In the genomic region with DNA sequence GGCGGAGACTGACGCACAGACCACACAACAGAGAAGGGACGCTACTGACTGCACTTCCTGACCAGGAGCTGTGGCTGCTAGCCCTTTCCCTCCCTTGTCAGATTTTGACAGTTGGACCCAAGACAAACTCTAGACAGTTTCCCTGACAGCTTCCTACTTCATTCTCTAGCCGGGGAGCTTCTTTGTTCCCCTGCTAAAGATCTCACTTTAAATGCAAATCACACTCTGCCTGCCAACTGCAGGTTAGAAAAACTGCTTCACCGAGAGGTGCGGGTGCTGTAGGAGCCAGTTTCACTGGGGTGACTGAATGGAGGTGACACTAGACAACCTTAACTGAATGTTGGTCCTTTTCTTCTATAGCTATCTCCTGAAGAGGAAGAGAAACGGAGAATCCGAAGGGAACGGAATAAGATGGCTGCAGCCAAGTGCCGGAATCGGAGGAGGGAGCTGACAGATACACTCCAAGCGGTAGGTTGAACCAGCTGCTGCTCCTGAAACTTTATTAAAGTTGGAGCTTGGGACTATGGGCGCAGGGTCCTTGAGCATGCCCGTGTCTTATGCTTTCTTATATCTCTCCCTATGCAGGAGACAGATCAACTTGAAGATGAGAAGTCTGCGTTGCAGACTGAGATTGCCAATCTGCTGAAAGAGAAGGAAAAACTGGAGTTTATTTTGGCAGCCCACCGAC, we compare ENCODE assay signal across 7 mouse cellular contexts. TPM values are rescaled to one million over a fixed set of nuclear protein-coding genes. Genes with fewer than 3 reads are reported as not detected.
A peak's percentile ranks its signal among the peaks of the same experiment; 100 is the strongest.
DNase-seq lines count a peak whose midpoint lies in the region; ATAC-seq lines count a peak whose summit lies in the region.

No protein-coding gene starts in this region.

- H3K4me1 ChIP-seq in neural tube, embryonic 11.5 days (ENCODE audit: control insufficient read depth, insufficient read depth, low read length): peaks cover 16% of the 10 kb centered on the region
- H3K4me1 ChIP-seq in forebrain, embryonic 13.5 days: peaks cover 40% of the 10 kb centered on the region
- H3K4me1 ChIP-seq in limb, embryonic 15.5 days: peaks cover 50% of the 10 kb centered on the region
- H3K4me1 ChIP-seq in stomach, embryonic 16.5 days (ENCODE audit: control insufficient read depth, insufficient read depth, low read length): peaks cover 23% of the 10 kb centered on the region

- peak overlapping the region; percentile 26; the same call in 1 of the 2 replicates for H3K9ac ChIP-seq in neural tube, embryonic 11.5 days (ENCODE audit: low read length)
- peak overlapping the region; percentile 62; the same call in 1 of the 2 replicates for H3K9ac ChIP-seq in forebrain, embryonic 13.5 days
- peak overlapping the region; percentile 11; the same call in 1 of the 2 replicates for H3K9ac ChIP-seq in limb, embryonic 15.5 days
- H3K9ac ChIP-seq in stomach, embryonic 16.5 days (ENCODE audit: low read length): peak overlapping the region; percentile 79

- peak overlapping the region; percentile 98 for H3K4me2 ChIP-seq in neural tube, embryonic 11.5 days (ENCODE audit: low read depth)
- peak overlapping the region; percentile 100 for H3K4me2 ChIP-seq in forebrain, embryonic 13.5 days
- H3K4me2 ChIP-seq in limb, embryonic 15.5 days: peak overlapping the region; percentile 96
- peak overlapping the region; percentile 98 for H3K4me2 ChIP-seq in stomach, embryonic 16.5 days (ENCODE audit: low read depth, low read length)

- DNase-seq in neural tube, embryonic 11.5 days (ENCODE audit: low spot score): no peak
- DNase-seq in neural tube, embryonic 10.5 days (ENCODE audit: extremely low spot score, low spot score): no peak
- DNase-seq in yolk sac, embryonic 10.5 days (ENCODE audit: low spot score): no peak
- no peak for DNase-seq in thymus, postnatal 36 days

- WGBS in neural tube, embryonic 11.5 days: 10% methylated on average over 13 of the region's 16 CpGs
- WGBS in forebrain, embryonic 13.5 days: 5% methylated on average over 13 of the region's 16 CpGs
- 23% methylated on average over 14 of the region's 16 CpGs for WGBS in limb, embryonic 15.5 days
- 25% methylated on average over 15 of the region's 16 CpGs for WGBS in stomach, embryonic 16.5 days

- no peak overlapping the region for H3K27ac ChIP-seq in neural tube, embryonic 11.5 days (ENCODE audit: low read depth, low read length)
- no peak overlapping the region for H3K27ac ChIP-seq in forebrain, embryonic 13.5 days
- no peak overlapping the region for H3K27ac ChIP-seq in limb, embryonic 15.5 days
- H3K27ac ChIP-seq in stomach, embryonic 16.5 days (ENCODE audit: low read length): no peak overlapping the region

- no peak for ATAC-seq in neural tube, embryonic 11.5 days (ENCODE audit: insufficient read depth, low FRiP score, low TSS enrichment)
- no peak for ATAC-seq in forebrain, embryonic 13.5 days
- ATAC-seq in limb, embryonic 15.5 days (ENCODE audit: insufficient number of reproducible peaks, low FRiP score, low TSS enrichment, low read depth): no peak
- ATAC-seq in stomach, embryonic 16.5 days (ENCODE audit: insufficient read depth, low FRiP score): no peak

- no peaks in the 10 kb centered on the region for H3K9me3 ChIP-seq in neural tube, embryonic 11.5 days (ENCODE audit: control insufficient read depth, low read length)
- no peaks in the 10 kb centered on the region for H3K9me3 ChIP-seq in forebrain, embryonic 13.5 days (replicated peaks)
- H3K9me3 ChIP-seq in limb, embryonic 15.5 days: no peaks in the 10 kb centered on the region
- no peaks in the 10 kb centered on the region for H3K9me3 ChIP-seq in stomach, embryonic 16.5 days (replicated peaks; ENCODE audit: control insufficient read depth, low read length)

- no peaks in the 10 kb centered on the region for H3K36me3 ChIP-seq in neural tube, embryonic 11.5 days (ENCODE audit: control insufficient read depth, insufficient read depth, low read length)
- H3K36me3 ChIP-seq in forebrain, embryonic 13.5 days (ENCODE audit: poor library complexity, severe bottlenecking): no peaks in the 10 kb centered on the region
- peaks cover 5% of the 10 kb centered on the region; the same call in 1 of the 2 replicates for H3K36me3 ChIP-seq in limb, embryonic 15.5 days
- no peaks in the 10 kb centered on the region for H3K36me3 ChIP-seq in stomach, embryonic 16.5 days (ENCODE audit: control insufficient read depth, insufficient read depth, low read length)

- peak overlapping the region; percentile 50 for H3K4me3 ChIP-seq in neural tube, embryonic 11.5 days (ENCODE audit: low read depth, low read length)
- H3K4me3 ChIP-seq in forebrain, embryonic 13.5 days: peak overlapping the region; percentile 54
- peak overlapping the region; percentile 64 for H3K4me3 ChIP-seq in limb, embryonic 15.5 days
- H3K4me3 ChIP-seq in stomach, embryonic 16.5 days (replicated peaks; ENCODE audit: low read length): peak overlapping the region; percentile 66

- peaks cover 21% of the 10 kb centered on the region for H3K27me3 ChIP-seq in neural tube, embryonic 11.5 days (ENCODE audit: control insufficient read depth, insufficient read depth, low read length)
- peaks cover 37% of the 10 kb centered on the region for H3K27me3 ChIP-seq in forebrain, embryonic 13.5 days
- peaks cover 23% of the 10 kb centered on the region for H3K27me3 ChIP-seq in limb, embryonic 15.5 days
- H3K27me3 ChIP-seq in stomach, embryonic 16.5 days (ENCODE audit: control insufficient read depth, insufficient read depth, low read length): peaks cover 3% of the 10 kb centered on the region; the same call in 1 of the 2 replicates

RNA-seq across cellular contexts. Expression of gene Fos, which starts 1.7 kb away (rescaled TPM):
- 1.4 and 2.5 TPM in 2 replicates for polyA plus RNA-seq in neural tube, embryonic 11.5 days (2014; fragmentation: Nextera tagmentation; extraction: Ambion mirVana)
- polyA plus RNA-seq in forebrain, embryonic 13.5 days (2015; fragmentation: Nextera tagmentation; extraction: Ambion mirVana): 1.1 and 1.2 TPM in 2 replicates
- 38.8 and 48.3 TPM in 2 replicates for polyA plus RNA-seq in limb, embryonic 15.5 days (2015; fragmentation: Nextera tagmentation; extraction: Ambion mirVana)
- 16.1 and 21.1 TPM in 2 replicates for polyA plus RNA-seq in stomach, embryonic 16.5 days (2015; fragmentation: Nextera tagmentation; extraction: Ambion mirVana)

Comparison
In these comparisons a context has a peak if more than half of its experiments do, and no peak if none do; other contexts are left out.
1. H3K9ac ChIP-seq: peak in every context shown above with its lines; median percentile 79 in stomach, embryonic 16.5 days; 62 in forebrain, embryonic 13.5 days; 26 in neural tube, embryonic 11.5 days; 11 in limb, embryonic 15.5 days.